Mouse (Mus musculus) testis, adult 10 weeks (tissue): ENCODE results near the gene Dusp18. TPM values are rescaled to one million over a fixed set of nuclear protein-coding genes. Genes with fewer than 3 reads are reported as not detected.

ENCODE experiments used
- polyA plus RNA-seq: library from polyadenylated mRNA; stranded (reverse); fragments of 350-450 nt; fragmentation: Illumina TruSeq; extraction: RNeasy Lipid Tissue Mini Kit (QIAGEN cat#74804); gene quantifications from one replicate; pipeline ENCODE4 v1.2.3, GENCODE M21; 2014; ENCODE audit warnings: low read depth, low replicate concordance

The Dusp18 gene
- polyA plus RNA-seq, result 13.5 TPM

GRCm38 (mm10) chr11:3894406-3895281 is at the start of gene Dusp18, which contains the start of gene 4921536K21Rik:
Gene Dusp18, plus strand, starts transcription at chr11:3895240.
Gene 4921536K21Rik, minus strand, starts transcription at chr11:3895098.

GRCm38 (mm10) chr11:3863454-3864112 is 31.5 kb upstream of the Dusp18 start, which contains the start of gene Osbp2:
Gene Osbp2, minus strand, starts transcription at chr11:3863903.

GRCm38 (mm10) chr11:3914109-3914840 is 19.2 kb downstream of the Dusp18 start, which contains the start of gene Slc35e4:
Gene Slc35e4, minus strand, starts transcription at chr11:3914664.

GRCm38 (mm10) chr11:3931511-3932211 is 36.6 kb downstream of the Dusp18 start, which contains the start of gene Tcn2:
Gene Tcn2, minus strand, starts transcription at chr11:3932159.

Other genes starting within 250 kb of the Dusp18 start
- gene Morc2a, start 246.0 kb upstream of the Dusp18 start, polyA plus RNA-seq, result 61.4 TPM
- gene Osbp2, start 31.3 kb upstream of the Dusp18 start, polyA plus RNA-seq, result 77.2 TPM
- 39.7 TPM for gene 4921536K21Rik, start 142 bp upstream of the Dusp18 start, polyA plus RNA-seq
- gene Slc35e4, start 19.4 kb downstream of the Dusp18 start, polyA plus RNA-seq, result not detected
- gene Tcn2, start 36.9 kb downstream of the Dusp18 start, polyA plus RNA-seq, result 0.98 TPM
- gene Pes1, start 68.7 kb downstream of the Dusp18 start, polyA plus RNA-seq, result 35.2 TPM
- 0.63 TPM for gene 4930556J24Rik, start 81.5 kb downstream of the Dusp18 start, polyA plus RNA-seq
- not detected for gene Gal3st1, start 88.4 kb downstream of the Dusp18 start, polyA plus RNA-seq
- 0.64 TPM for gene Sec14l4, start 136.2 kb downstream of the Dusp18 start, polyA plus RNA-seq
- gene Sec14l3, start 169.6 kb downstream of the Dusp18 start, polyA plus RNA-seq, result 0.64 TPM
- gene Mtfp1, start 200.2 kb downstream of the Dusp18 start, polyA plus RNA-seq, result 3.5 TPM
- gene Sec14l2, start 228.2 kb downstream of the Dusp18 start, polyA plus RNA-seq, result 1.4 TPM
- gene Rnf215, start 240.0 kb downstream of the Dusp18 start, polyA plus RNA-seq, result 0.78 TPM